Mouse (Mus musculus) heart, adult 8-10 months (tissue): ENCODE data around the gene Mtfmt. TPM values are rescaled to one million over a fixed set of nuclear protein-coding genes. Genes with fewer than 3 reads are reported as not detected.

Source experiments
- total RNA-seq, 4 experiments: library from RNA; stranded (reverse); gene quantifications; 2 replicates each; pipeline ENCODE4 v1.2.4; 2022

Gene Mtfmt
- total RNA-seq, 4 experiments from 2014 or later, result 5.4 to 7.9 (median 6.9) TPM

Other genes with a start within 250 kb of the Mtfmt start
- 1 to 10 TPM; 3.4 to 4.5 (median 3.7) TPM for gene Parp16, start 240.4 kb upstream of the Mtfmt start, total RNA-seq
- 1 to 10 TPM; 1.5 to 2.8 (median 2.4) TPM for gene Cilp, start 170.6 kb upstream of the Mtfmt start, total RNA-seq
- 100 to 1,000 TPM in 2 of 4 experiments, 10 to 100 TPM in 2; 82.7 to 113 (median 100) TPM for gene Clpx, start 141.5 kb upstream of the Mtfmt start, total RNA-seq
- gene Pdcd7, start 89.7 kb upstream of the Mtfmt start, total RNA-seq, result 10 to 100 TPM; 13.3 to 16.8 (median 16.0) TPM
- under 1 TPM in 2 of 4 experiments, not detected in 2; 0.27 to 0.40 TPM for gene Ubap1l, start 74.7 kb upstream of the Mtfmt start, total RNA-seq
- 1 to 10 TPM; 2.4 to 3.6 (median 3.1) TPM for gene Kbtbd13, start 44.1 kb upstream of the Mtfmt start, total RNA-seq
- gene Rasl12, start 37.3 kb upstream of the Mtfmt start, total RNA-seq, result 1 to 10 TPM; 5.5 to 8.0 (median 6.0) TPM
- gene Slc51b, start 12.8 kb upstream of the Mtfmt start, total RNA-seq, result not detected
- 10 to 100 TPM; 12.9 to 17.1 (median 15.9) TPM for gene Spg21, start 25.2 kb downstream of the Mtfmt start, total RNA-seq
- gene Ankdd1a, start 84.4 kb downstream of the Mtfmt start, total RNA-seq, result not detected
- gene Plekho2, start 144.3 kb downstream of the Mtfmt start, total RNA-seq, result 10 to 100 TPM in 3 of 4 experiments, 1 to 10 TPM in 1; 7.4 to 12.3 (median 10.8) TPM
- not detected for gene Pif1, start 151.4 kb downstream of the Mtfmt start, total RNA-seq
- 10 to 100 TPM; 24.9 to 28.7 (median 26.5) TPM for gene Rbpms2, start 193.9 kb downstream of the Mtfmt start, total RNA-seq
- 100 to 1,000 TPM; 182 to 262 (median 217) TPM for gene Oaz2, start 232.2 kb downstream of the Mtfmt start, total RNA-seq